Mouse (Mus musculus) liver, embryonic 14.5 days (tissue): ENCODE measurements around the gene Fndc3a. TPM values are rescaled to one million over a fixed set of nuclear protein-coding genes. Genes with fewer than 3 reads are reported as not detected.

Experiments used
- ATAC-seq: fragments of 200-750 bp; cut with Nextera tagmentation; 2 replicates; pipeline ENCODE4 v1.8.0; 2017; ENCODE audit warnings: moderate number of reproducible peaks, mild to moderate bottlenecking, moderate library complexity; ENCODE audit not compliant: insufficient read depth
- DNase-seq, 3 experiments: peaks; one replicate each; pipeline ENCODE4 v3.0.0-alpha.2; 2012 to 2013; ENCODE audit warnings: low read depth in 3 of 3, low spot score in 3 of 3
- H3K27ac ChIP-seq: fragments of 300-500 bp; sonication (generic); 2 replicates; pipeline ENCODE4 v1.5.1; 2014; ENCODE audit warnings: moderate library complexity, mild to moderate bottlenecking, control low read depth, inconsistent platforms
- H3K27me3 ChIP-seq: fragments of 300-500 bp; sonication (generic); 2 replicates; pipeline ENCODE4 v1.6.1; 2014; ENCODE audit warnings: mild to moderate bottlenecking, low read length, moderate library complexity; ENCODE audit not compliant: control insufficient read depth, insufficient read depth
- H3K36me3 ChIP-seq: fragments of 300-500 bp; sonication (generic); replicated peaks from 2 replicates; pipeline ENCODE4 v1.6.1; 2014; ENCODE audit warnings: low read depth; ENCODE audit not compliant: control insufficient read depth, insufficient read depth
- H3K4me1 ChIP-seq, 2 experiments: fragments of 200-500 bp in 1 of 2; fragments of 300-500 bp in 1 of 2; sonication (generic) in 1 of 2; replicated peaks; 2 replicates each; pipeline ENCODE4 v1.6.1; 2012 to 2014; ENCODE audit warnings: antibody characterized with exemption in 1 of 2, inconsistent platforms in 1 of 2, low read length in 1 of 2; ENCODE audit not compliant: control insufficient read depth in 2 of 2, insufficient read depth in 2 of 2
- H3K4me2 ChIP-seq: fragments of 300-500 bp; sonication (generic); 2 replicates; pipeline ENCODE4 v1.6.1; 2014; ENCODE audit warnings: low read depth, mild to moderate bottlenecking, control low read depth, moderate library complexity
- H3K4me3 ChIP-seq, 2 experiments: fragments of 200-500 bp in 1 of 2; fragments of 300-500 bp in 1 of 2; sonication (generic) in 1 of 2; 2 replicates each; pipeline ENCODE4 v1.5.1; 2012 to 2014; ENCODE audit warnings: low read depth in 2 of 2, low read length in 2 of 2, mild to moderate bottlenecking in 2 of 2, control low read depth in 1 of 2, inconsistent platforms in 1 of 2, moderate library complexity in 1 of 2; ENCODE audit not compliant: insufficient read depth in 1 of 2
- H3K9ac ChIP-seq: fragments of 300-500 bp; sonication (generic); replicated peaks from 2 replicates; pipeline ENCODE4 v1.6.1; 2014; ENCODE audit warnings: mild to moderate bottlenecking, control low read depth, moderate library complexity
- H3K9me3 ChIP-seq: fragments of 300-500 bp; sonication (generic); 2 replicates; pipeline ENCODE4 v1.6.1; 2016; ENCODE audit warnings: low read length, mixed read lengths; ENCODE audit not compliant: control insufficient read depth
- CTCF ChIP-seq: IDR thresholded peaks from 2 replicates; pipeline ENCODE4 v1.5.1; 2016; ENCODE audit warnings: antibody characterized with exemption, low read depth, control low read depth
- EP300 ChIP-seq: IDR thresholded peaks from 2 replicates; pipeline ENCODE4 v1.6.1; 2016; ENCODE audit warnings: antibody characterized with exemption, low read depth
- WGBS: fragments of 180-500 bp; shearing (Covaris S2); extraction: QIAGEN DNeasy Blood & Tissue Kit; methylation state at CpG from one replicate; pipeline ENCODE4 v1.1.7; 2014; ENCODE audit not compliant: insufficient replicate concordance; 5-methylcytosine and 5-hydroxymethylcytosine counted together
- polyA plus RNA-seq, 2 experiments: library from polyadenylated mRNA; depleted of rRNA in 1 of 2; stranded (reverse) in 1 of 2; unstranded in 1 of 2; fragments of >200 nt; fragmentation: Nextera tagmentation in 1 of 2; extraction: Ambion mirVana in 1 of 2; gene quantifications; 2 replicates each; pipeline versions ENCODE4 v1.2.1 to v1.2.3; 2012 to 2014

Fndc3a gene
- polyA plus RNA-seq, 2 experiments, result 5.5 to 6.8 TPM

DNA sequence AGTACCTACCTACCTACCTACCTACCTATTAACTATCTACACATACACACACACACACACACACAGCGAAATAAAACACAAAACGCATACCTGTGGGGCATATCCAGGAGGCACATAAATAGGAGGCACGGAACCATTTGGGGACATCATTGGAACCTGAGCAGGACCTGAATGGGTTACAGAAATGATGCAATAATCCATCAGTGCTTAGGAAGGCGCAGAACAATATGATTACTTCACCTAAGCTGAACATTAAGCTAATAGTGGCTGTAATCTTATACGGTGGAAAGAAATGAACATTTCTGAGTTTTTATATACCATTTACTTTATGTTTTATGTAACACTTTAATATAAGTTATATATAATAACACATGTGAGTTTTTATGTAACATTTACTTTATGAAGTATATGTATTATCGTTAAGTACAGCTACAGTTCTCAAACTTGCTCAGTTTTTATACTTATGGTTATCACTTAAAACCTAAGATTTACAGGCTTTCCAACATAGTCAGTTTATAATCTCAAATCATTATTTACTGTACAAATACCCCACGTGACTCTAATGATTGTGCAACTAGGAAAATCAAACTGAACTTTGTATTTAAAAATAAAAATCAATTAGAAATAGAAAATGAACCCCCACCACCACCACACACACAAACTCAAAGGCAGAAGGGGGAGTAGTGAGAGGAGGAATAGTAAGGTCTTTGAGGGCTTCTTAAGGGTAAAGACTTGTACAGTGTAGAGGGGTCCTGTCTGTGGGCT is 110.6 kb downstream of the Fndc3a start:
- ATAC-seq (no peak), DNase-seq (no peak)
- Histone ChIP-seq H3K9ac (no peak overlapping the region), H3K27me3 (no peaks in the 10 kb centered on the region), H3K36me3 (no peaks in the 10 kb centered on the region), H3K4me1 (peaks cover 0 to 9% of the 10 kb centered on the region in 2 experiments), H3K27ac (no peak overlapping the region), H3K4me2 (peak overlapping the region; percentile 15; the same call in 1 of the 2 replicates), H3K9me3 (no peaks in the 10 kb centered on the region), H3K4me3 (no peak overlapping the region)
- 75% methylated on average over 7 of the region's 7 CpGs for WGBS
- TF ChIP-seq CTCF (no peak), EP300 (no peak)

DNA sequence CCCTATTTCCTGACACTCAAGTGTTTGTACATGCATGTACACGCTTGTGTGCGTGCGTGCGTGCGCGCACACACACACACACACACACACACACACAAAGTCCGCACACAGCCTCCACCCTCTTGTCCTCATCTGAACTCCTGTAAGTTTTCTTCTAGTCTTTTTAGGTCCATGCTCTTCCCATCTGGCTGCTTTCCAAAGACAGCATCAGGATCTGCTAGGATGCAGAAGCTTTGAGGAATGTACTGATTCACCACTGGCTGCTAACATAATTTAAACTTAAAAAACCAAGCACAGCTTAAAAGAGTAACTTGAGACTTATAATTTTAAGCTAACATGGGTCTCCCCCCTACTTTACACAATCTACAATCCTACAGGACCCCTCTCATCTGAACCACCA is 115.6 kb downstream of the Fndc3a start:
- H3K4me2 ChIP-seq, result no peak overlapping the region
- H3K36me3 ChIP-seq, result no peaks in the 10 kb centered on the region
- no peak overlapping the region for H3K9ac ChIP-seq
- no peaks in the 10 kb centered on the region for H3K4me1 ChIP-seq
- H3K4me3 ChIP-seq, result no peak overlapping the region
- no peaks in the 10 kb centered on the region for H3K27me3 ChIP-seq
- no peaks in the 10 kb centered on the region for H3K9me3 ChIP-seq
- TF ChIP-seq CTCF (no peak), EP300 (no peak)
- WGBS, result 94% methylated on average over 7 of the region's 7 CpGs
- ATAC-seq (no peak), DNase-seq (no peak)
- no peak overlapping the region for H3K27ac ChIP-seq

DNA sequence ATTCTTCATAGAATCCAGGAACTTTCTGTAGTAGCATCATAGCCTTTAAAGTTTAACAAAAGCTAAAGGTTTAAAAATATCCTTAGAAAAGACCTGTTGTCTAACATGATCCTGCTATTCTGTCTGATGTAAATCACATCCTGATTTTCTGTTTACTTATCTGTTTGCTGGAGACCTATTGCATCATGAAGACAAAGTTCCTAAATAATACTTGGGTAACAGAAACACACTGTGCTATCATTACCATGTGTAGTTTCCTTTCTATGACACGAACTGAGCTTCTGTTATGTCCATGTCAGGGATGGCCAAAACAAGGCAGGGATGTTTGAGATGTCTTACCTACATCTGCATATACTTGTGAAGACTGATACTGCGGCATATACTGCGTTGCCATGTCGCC is 120.4 kb downstream of the Fndc3a start:
- no peak overlapping the region for H3K4me2 ChIP-seq
- TF ChIP-seq CTCF, result no peak
- TF ChIP-seq EP300, result no peak
- H3K27ac ChIP-seq, result no peak overlapping the region
- H3K27me3 ChIP-seq, result no peaks in the 10 kb centered on the region
- no peaks in the 10 kb centered on the region for H3K9me3 ChIP-seq
- no peak overlapping the region for H3K4me3 ChIP-seq
- DNase-seq (no peak), ATAC-seq (no peak)
- H3K4me1 ChIP-seq, result no peaks in the 10 kb centered on the region
- WGBS, result 77% methylated on average over 4 of the region's 4 CpGs
- peaks cover 2% of the 10 kb centered on the region; the same call in 1 of the 2 replicates for H3K36me3 ChIP-seq
- H3K9ac ChIP-seq, result no peak overlapping the region

DNA sequence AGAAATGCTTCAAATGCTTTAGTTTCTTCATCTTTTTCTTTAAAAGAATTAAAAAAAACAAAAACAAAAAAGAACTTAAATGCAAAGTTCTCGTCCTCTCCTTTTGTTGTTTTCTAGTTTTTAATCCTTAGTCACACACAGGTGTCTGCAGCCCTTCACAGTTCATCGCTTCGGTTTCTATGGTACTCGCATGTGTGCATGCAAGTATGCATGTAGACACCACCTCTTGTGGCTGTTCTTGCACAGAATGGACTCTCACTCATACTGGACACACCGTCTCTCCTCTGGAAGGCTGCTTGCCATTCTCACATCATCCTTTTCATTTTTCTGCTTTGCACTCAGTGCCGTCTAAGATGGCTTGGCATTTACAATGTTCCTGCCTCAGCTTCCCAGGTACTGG is 126.8 kb downstream of the Fndc3a start:
- Histone ChIP-seq H3K4me2 (no peak overlapping the region), H3K4me3 (no peak overlapping the region), H3K9ac (no peak overlapping the region), H3K27ac (no peak overlapping the region), H3K9me3 (no peaks in the 10 kb centered on the region), H3K27me3 (no peaks in the 10 kb centered on the region), H3K36me3 (peaks cover 2% of the 10 kb centered on the region; the same call in 1 of the 2 replicates), H3K4me1 (no peaks in the 10 kb centered on the region)
- DNase-seq, result no peak
- no peak for ATAC-seq
- TF ChIP-seq EP300 (no peak), CTCF (no peak)
- WGBS, result 84% methylated on average over 6 of the region's 6 CpGs

DNA sequence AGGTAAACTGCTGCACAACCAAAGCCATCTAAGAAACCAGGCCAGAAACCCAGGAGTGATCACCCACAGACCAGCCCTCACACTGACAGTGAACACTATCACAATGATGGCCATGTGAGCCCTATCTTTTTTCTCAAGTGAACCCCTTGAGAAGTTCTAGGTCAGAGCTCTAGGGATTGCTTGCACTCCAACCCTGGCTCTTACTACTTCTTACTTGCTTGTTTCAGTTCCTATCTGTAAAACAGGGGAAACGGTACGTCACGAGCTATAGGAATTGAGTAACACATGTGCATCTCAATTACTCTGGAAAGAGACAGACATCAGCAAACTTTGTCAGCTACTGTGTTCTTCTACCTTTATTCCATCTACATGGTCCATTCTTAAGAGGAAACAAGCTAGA is 128.8 kb downstream of the Fndc3a start:
- ATAC-seq (no peak), DNase-seq (no peak)
- WGBS, result 84% methylated on average over 3 of the region's 3 CpGs
- no peak overlapping the region for H3K27ac ChIP-seq
- H3K4me2 ChIP-seq, result no peak overlapping the region
- H3K9ac ChIP-seq, result no peak overlapping the region
- H3K36me3 ChIP-seq, result peaks cover 2% of the 10 kb centered on the region; the same call in 1 of the 2 replicates
- TF ChIP-seq CTCF (no peak), EP300 (no peak)
- no peaks in the 10 kb centered on the region for H3K9me3 ChIP-seq
- no peak overlapping the region for H3K4me3 ChIP-seq
- H3K4me1 ChIP-seq, result no peaks in the 10 kb centered on the region
- no peaks in the 10 kb centered on the region for H3K27me3 ChIP-seq
